Mouse (Mus musculus) 3T3-L1 (cell line): ENCODE results near the gene Hspe1.

ENCODE experiments used
- DNase-seq: peaks from one replicate; pipeline ENCODE4 v3.0.0-alpha.2; 2015; ENCODE audit warnings: low read depth, low spot score

Hspe1 gene

GRCm38 (mm10) chr1:55134301-55134700, 46.4 kb downstream of the Hspe1 start:
- DNase-seq = no peak

DNA sequence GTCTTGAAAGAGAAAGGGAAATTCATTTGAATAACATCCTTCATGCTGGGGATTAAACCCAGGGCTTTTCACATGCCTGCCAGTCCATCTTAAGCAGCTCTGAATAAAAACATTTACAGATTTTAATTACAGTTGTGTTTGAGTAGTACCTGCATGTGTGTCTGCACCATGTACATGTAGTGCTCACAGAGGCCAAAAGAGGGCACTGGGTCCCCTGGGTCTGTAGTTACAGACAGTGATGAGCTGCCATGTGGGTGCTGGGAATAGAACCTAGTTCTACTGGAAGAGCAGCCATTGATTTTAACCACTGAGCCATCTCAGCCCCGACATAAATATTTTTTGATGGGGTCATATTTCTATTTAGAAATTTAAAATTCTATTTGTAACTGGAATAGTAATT, 47.9 kb downstream of the Hspe1 start:
- DNase-seq = no peak
